Mouse (Mus musculus) heart, adult 8-10 months (tissue): ENCODE data around the gene Clpb. TPM values are rescaled to one million over a fixed set of nuclear protein-coding genes. Genes with fewer than 3 reads are reported as not detected.

Experiments used
- DNase-seq: peaks from one replicate; pipeline ENCODE4 v3.0.0; 2022; ENCODE audit warnings: low spot score
- total RNA-seq, 4 experiments: library from RNA; stranded (reverse); gene quantifications; 2 replicates each; pipeline ENCODE4 v1.2.4; 2022

Gene Clpb
- total RNA-seq, 4 experiments from 2014 or later: 73.5 to 96.2 (median 93.6) TPM

GRCm38 (mm10) chr7:101725081-101725480, 61.6 kb downstream of the Clpb start:
- DNase-seq: no peak

- DNase-seq: no peak
These were observed 63.5 kb downstream of the Clpb start for GRCm38 (mm10) chr7:101726980-101727379.

- DNase-seq: no peak
These were observed 68.7 kb downstream of the Clpb start for GRCm38 (mm10) chr7:101732096-101732495.

- no peak for DNase-seq
These were observed 69.6 kb downstream of the Clpb start for GRCm38 (mm10) chr7:101733042-101733441.

- no peak for DNase-seq
These were observed 71.9 kb downstream of the Clpb start for GRCm38 (mm10) chr7:101735297-101735696.

GRCm38 (mm10) chr7:101737735-101738134, 74.3 kb downstream of the Clpb start:
- DNase-seq: no peak

- no peak for DNase-seq
These were observed 76.2 kb downstream of the Clpb start for GRCm38 (mm10) chr7:101739602-101740001.

- DNase-seq: no peak
These were observed 80.1 kb downstream of the Clpb start for GRCm38 (mm10) chr7:101743487-101743886.

GRCm38 (mm10) chr7:101746559-101747334, 83.3 kb downstream of the Clpb start:
- no peak for DNase-seq

- no peak for DNase-seq
These were observed 86.8 kb downstream of the Clpb start for GRCm38 (mm10) chr7:101750268-101750667.

GRCm38 (mm10) chr7:101752346-101752745, 88.9 kb downstream of the Clpb start:
- DNase-seq: no peak

- no peak for DNase-seq
These were observed 90.1 kb downstream of the Clpb start for GRCm38 (mm10) chr7:101753492-101753891.

GRCm38 (mm10) chr7:101754416-101754815, 91.0 kb downstream of the Clpb start:
- no peak for DNase-seq

- no peak for DNase-seq
These were observed 91.9 kb downstream of the Clpb start for GRCm38 (mm10) chr7:101755301-101755700.

GRCm38 (mm10) chr7:101761899-101762780, 98.7 kb downstream of the Clpb start:
- no peak for DNase-seq

- DNase-seq: peak; percentile 41
These were observed 104.0 kb downstream of the Clpb start for GRCm38 (mm10) chr7:101767335-101767907.

- DNase-seq: no peak
These were observed 106.6 kb downstream of the Clpb start for GRCm38 (mm10) chr7:101770051-101770450.

- DNase-seq: no peak
These were observed 108.2 kb downstream of the Clpb start for GRCm38 (mm10) chr7:101771604-101772003.

- no peak for DNase-seq
These were observed 109.3 kb downstream of the Clpb start for GRCm38 (mm10) chr7:101772687-101773086.

GRCm38 (mm10) chr7:101777053-101777452, 113.6 kb downstream of the Clpb start:
- DNase-seq: no peak

- no peak for DNase-seq
These were observed 154.5 kb downstream of the Clpb start, which contains the start of gene Phox2a for GRCm38 (mm10) chr7:101817861-101818401. TSS of gene Phox2a (plus strand) at chr7:101818313.
